Mouse (Mus musculus): ENCODE data around the gene Clec16a. TPM values are rescaled to one million over a fixed set of nuclear protein-coding genes. Genes with fewer than 3 reads are reported as not detected.

The Clec16a gene
- polyA plus RNA-seq, 1 experiment from 2014 or later = 31.5 TPM

DNA sequence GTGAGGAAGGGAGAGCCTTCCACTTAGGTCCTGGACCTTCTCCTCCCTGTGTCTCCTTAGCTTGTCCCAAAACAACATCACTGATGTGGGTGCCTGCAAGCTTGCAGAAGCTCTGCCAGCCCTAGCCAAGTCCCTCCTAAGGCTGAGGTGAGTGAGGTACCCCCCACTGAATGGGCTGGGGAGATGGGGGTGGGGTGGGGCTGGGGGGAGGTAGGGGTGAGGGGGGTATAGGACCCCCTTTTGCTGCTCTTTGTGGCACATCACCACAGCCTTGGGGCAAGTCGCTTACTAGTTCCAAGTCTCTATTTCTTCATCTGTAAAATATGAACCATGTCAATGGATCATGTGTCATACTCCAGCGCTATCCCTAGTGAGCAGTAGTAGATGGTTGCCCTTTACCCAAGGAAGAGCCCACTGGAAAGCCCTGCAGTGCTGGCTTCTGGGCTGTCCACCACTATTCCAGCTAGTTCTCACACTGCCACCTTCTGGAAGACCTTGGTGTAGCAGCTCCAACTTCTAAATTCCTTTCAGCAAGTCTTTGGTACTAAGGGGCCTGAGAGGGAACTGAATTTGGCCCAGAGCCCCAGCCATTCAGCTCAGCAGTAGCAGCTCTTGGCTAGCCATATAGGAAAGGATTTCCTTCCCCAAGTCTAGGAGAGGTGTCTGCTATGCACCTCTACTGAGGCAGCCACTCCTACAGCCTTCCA is 24.1 kb upstream of the Clec16a start:
- H3K4me2 ChIP-seq = no peak overlapping the region
- no peak overlapping the region for H3K27ac ChIP-seq
- no peak overlapping the region for H3K9ac ChIP-seq
- H3K4me3 ChIP-seq (replicated peaks) = no peak overlapping the region
- H3K9me3 ChIP-seq = no peaks in the 10 kb centered on the region
- WGBS = 42% methylated on average over 2 of the region's 2 CpGs
- 0 out of 2 replicates have a peak, but pooled peaks have one; percentile 37 for ATAC-seq (ENCODE audit: insufficient read depth, low FRiP score, low read depth)
- H3K36me3 ChIP-seq = no peaks in the 10 kb centered on the region
- no peaks in the 10 kb centered on the region for H3K27me3 ChIP-seq (replicated peaks)
- no peaks in the 10 kb centered on the region for H3K4me1 ChIP-seq

- Histone ChIP-seq H3K4me3 (replicated peaks) (no peak overlapping the region), H3K27me3 (replicated peaks) (no peaks in the 10 kb centered on the region), H3K4me2 (no peak overlapping the region), H3K9ac (no peak overlapping the region), H3K4me1 (no peaks in the 10 kb centered on the region), H3K36me3 (no peaks in the 10 kb centered on the region), H3K9me3 (no peaks in the 10 kb centered on the region), H3K27ac (no peak overlapping the region)
- ATAC-seq (ENCODE audit: insufficient read depth, low FRiP score, low read depth) = no peak
- WGBS = 90% methylated on average over 1 of the region's 1 CpGs
Observed at GRCm38 (mm10) chr16:10522811-10523210, 22.3 kb upstream of the Clec16a start.

- WGBS = 84% methylated on average over 8 of the region's 8 CpGs
- Histone ChIP-seq H3K27ac (no peak overlapping the region), H3K9ac (no peak overlapping the region), H3K36me3 (no peaks in the 10 kb centered on the region; the same call in 1 of the 2 replicates), H3K4me1 (no peaks in the 10 kb centered on the region), H3K27me3 (replicated peaks) (no peaks in the 10 kb centered on the region), H3K4me2 (no peak overlapping the region), H3K4me3 (replicated peaks) (no peak overlapping the region), H3K9me3 (no peaks in the 10 kb centered on the region)
- ATAC-seq (ENCODE audit: insufficient read depth, low FRiP score, low read depth) = no peak
Observed at GRCm38 (mm10) chr16:10523650-10524049, 21.5 kb upstream of the Clec16a start.

DNA sequence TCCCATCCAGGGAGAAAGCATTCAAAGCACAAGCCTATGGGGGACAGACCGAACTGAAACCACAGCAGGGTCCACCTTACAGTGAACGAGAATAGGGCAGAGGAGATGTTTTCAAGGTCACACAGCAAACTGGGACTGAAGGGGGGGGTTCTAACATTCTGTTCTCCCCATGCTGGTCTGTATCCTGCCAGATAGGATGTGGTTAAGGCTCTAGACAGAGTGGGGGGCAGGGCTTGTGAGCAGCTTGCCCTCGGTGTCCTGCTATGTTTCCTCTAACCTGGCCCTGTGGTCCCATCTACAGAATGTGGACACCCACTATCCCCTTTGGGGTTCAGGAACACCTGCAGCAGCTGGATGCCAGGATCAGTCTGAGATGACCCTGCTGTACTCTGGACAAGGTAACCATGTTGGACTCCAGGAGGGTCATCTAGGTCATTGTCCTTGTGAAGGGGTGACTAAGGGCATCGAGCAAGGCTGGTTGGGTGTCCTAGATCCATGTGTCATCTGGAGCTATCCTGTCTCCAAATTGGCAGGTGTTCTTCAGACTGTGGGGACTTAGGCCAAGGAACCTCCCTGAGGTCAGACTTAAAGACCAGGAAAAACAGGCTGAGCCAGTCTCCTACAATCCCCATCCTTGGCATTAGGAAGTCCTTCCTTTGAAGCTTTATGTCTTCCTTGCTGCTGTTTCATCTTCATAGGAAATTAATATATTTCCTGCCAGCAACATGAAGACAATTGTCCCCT is 20.1 kb upstream of the Clec16a start:
- no peak overlapping the region for H3K27ac ChIP-seq
- no peak for ATAC-seq (ENCODE audit: insufficient read depth, low FRiP score, low read depth)
- 75% methylated on average over 4 of the region's 4 CpGs for WGBS
- H3K27me3 ChIP-seq (replicated peaks) = no peaks in the 10 kb centered on the region
- H3K4me1 ChIP-seq = no peaks in the 10 kb centered on the region
- no peak overlapping the region for H3K9ac ChIP-seq
- H3K4me3 ChIP-seq (replicated peaks) = no peak overlapping the region
- peaks cover 4% of the 10 kb centered on the region; the same call in 1 of the 2 replicates for H3K36me3 ChIP-seq
- H3K9me3 ChIP-seq = no peaks in the 10 kb centered on the region
- no peak overlapping the region for H3K4me2 ChIP-seq

- no peak overlapping the region for H3K9ac ChIP-seq
- H3K27me3 ChIP-seq (replicated peaks) = no peaks in the 10 kb centered on the region
- no peak for ATAC-seq (ENCODE audit: insufficient read depth, low FRiP score, low read depth)
- 48% methylated on average over 2 of the region's 2 CpGs for WGBS
- H3K27ac ChIP-seq = no peak overlapping the region
- no peaks in the 10 kb centered on the region for H3K9me3 ChIP-seq
- no peak overlapping the region for H3K4me3 ChIP-seq (replicated peaks)
- H3K4me2 ChIP-seq = no peak overlapping the region
- no peaks in the 10 kb centered on the region for H3K4me1 ChIP-seq
- H3K36me3 ChIP-seq = peaks cover 10% of the 10 kb centered on the region; the same call in 1 of the 2 replicates
Observed at GRCm38 (mm10) chr16:10525610-10525980, 19.5 kb upstream of the Clec16a start.

DNA sequence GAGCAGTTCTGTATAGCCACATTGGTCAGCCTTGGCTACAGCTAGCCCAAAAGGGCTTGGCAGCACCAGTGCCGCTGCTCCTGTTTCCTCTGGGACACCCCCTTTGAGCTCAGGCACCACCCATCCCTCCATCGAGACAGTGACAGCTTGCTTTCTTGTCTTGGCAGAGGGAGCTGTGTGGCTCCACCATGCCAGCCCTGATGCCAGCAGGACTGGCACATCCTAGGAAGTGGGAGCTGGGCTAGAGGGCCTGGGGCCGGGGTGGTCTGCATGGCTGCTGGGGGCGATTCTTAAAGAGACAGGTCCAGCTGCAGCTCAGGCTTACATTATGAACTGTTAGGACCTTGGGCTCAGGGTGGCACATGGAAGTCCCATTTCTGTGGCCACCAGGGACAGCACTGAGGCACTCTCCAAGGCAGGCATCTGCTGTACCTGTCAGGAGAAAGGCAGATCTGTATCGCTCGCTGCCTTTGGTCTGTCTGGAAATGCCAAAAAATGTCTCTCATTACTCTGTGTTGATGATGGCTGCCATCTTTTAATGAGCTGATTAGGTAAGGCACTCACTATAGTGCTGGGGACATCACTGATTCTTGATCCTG is 18.0 kb upstream of the Clec16a start:
- Histone ChIP-seq H3K4me2 (no peak overlapping the region), H3K4me1 (no peaks in the 10 kb centered on the region), H3K27ac (no peak overlapping the region), H3K36me3 (peaks cover 10% of the 10 kb centered on the region; the same call in 1 of the 2 replicates), H3K9ac (no peak overlapping the region), H3K27me3 (replicated peaks) (no peaks in the 10 kb centered on the region), H3K4me3 (replicated peaks) (no peak overlapping the region), H3K9me3 (no peaks in the 10 kb centered on the region)
- ATAC-seq (ENCODE audit: insufficient read depth, low FRiP score, low read depth) = no peak
- WGBS = 72% methylated on average over 6 of the region's 6 CpGs

DNA sequence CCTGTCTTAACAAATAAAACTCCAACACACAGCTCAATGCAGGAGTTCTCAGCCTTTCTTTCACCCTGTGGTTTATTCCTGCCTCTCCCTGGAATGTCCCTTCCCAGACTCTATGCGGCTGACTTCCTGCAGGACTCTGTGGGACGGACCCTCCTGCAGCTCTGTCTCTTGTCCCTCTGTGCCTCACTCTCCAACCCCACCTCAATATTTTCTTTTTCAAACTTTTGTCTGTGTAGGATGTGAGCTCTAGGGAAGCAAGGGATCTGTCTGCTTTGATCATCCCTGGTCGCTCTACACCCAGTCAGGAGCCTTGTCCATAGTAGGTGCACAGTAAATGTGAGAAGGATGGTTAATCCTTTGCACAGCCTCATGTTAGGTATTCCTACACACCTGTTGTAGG is 16.8 kb upstream of the Clec16a start:
- Histone ChIP-seq H3K9ac (no peak overlapping the region), H3K27ac (no peak overlapping the region), H3K4me1 (no peaks in the 10 kb centered on the region), H3K4me2 (no peak overlapping the region), H3K9me3 (no peaks in the 10 kb centered on the region), H3K4me3 (replicated peaks) (no peak overlapping the region), H3K27me3 (replicated peaks) (no peaks in the 10 kb centered on the region), H3K36me3 (peaks cover 10% of the 10 kb centered on the region; the same call in 1 of the 2 replicates)
- no peak for ATAC-seq (ENCODE audit: insufficient read depth, low FRiP score, low read depth)
- 83% methylated on average over 3 of the region's 3 CpGs for WGBS

DNA sequence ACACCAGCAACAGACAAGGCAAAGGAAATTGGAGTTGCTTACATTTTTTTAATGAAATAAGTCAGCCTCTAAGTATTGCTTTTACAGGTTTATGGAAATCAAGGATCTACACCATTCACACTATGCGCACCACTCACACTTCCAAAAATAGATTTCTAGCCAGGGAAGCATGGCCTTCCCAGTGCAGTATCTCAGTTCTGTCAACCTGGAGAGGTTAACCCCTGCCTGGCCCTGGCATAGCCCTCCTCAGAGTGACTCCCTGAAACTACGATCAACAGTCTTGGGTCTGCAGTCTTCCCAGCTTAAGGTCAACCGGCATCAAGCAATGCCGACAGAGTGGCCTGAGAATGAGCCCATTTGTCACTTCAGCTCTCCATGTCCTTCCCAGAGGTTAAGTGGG is 15.0 kb upstream of the Clec16a start:
- no peak for ATAC-seq (ENCODE audit: insufficient read depth, low FRiP score, low read depth)
- no peak overlapping the region for H3K4me2 ChIP-seq
- H3K9ac ChIP-seq = no peak overlapping the region
- no peaks in the 10 kb centered on the region for H3K9me3 ChIP-seq
- H3K4me1 ChIP-seq = no peaks in the 10 kb centered on the region
- H3K36me3 ChIP-seq = peaks cover 10% of the 10 kb centered on the region; the same call in 1 of the 2 replicates
- no peak overlapping the region for H3K27ac ChIP-seq
- H3K4me3 ChIP-seq (replicated peaks) = no peak overlapping the region
- H3K27me3 ChIP-seq (replicated peaks) = no peaks in the 10 kb centered on the region
- 76% methylated on average over 4 of the region's 4 CpGs for WGBS

- H3K4me1 ChIP-seq = no peaks in the 10 kb centered on the region
- ATAC-seq (ENCODE audit: insufficient read depth, low FRiP score, low read depth) = no peak
- H3K4me2 ChIP-seq = no peak overlapping the region
- H3K9ac ChIP-seq = no peak overlapping the region
- 88% methylated on average over 4 of the region's 4 CpGs for WGBS
- H3K36me3 ChIP-seq = peaks cover 13% of the 10 kb centered on the region; the same call in 1 of the 2 replicates
- no peak overlapping the region for H3K27ac ChIP-seq
- H3K27me3 ChIP-seq (replicated peaks) = no peaks in the 10 kb centered on the region
- no peaks in the 10 kb centered on the region for H3K9me3 ChIP-seq
- no peak overlapping the region for H3K4me3 ChIP-seq (replicated peaks)
Observed at GRCm38 (mm10) chr16:10533781-10534180, 11.4 kb upstream of the Clec16a start.

- Histone ChIP-seq H3K27me3 (replicated peaks) (no peaks in the 10 kb centered on the region), H3K4me2 (no peak overlapping the region), H3K36me3 (0 out of 2 replicates have a peak, but pooled peaks cover 11% of the 10 kb centered on the region), H3K4me3 (replicated peaks) (no peak overlapping the region), H3K4me1 (0 out of 2 replicates have a peak, but pooled peaks cover 2% of the 10 kb centered on the region), H3K9ac (no peak overlapping the region), H3K27ac (no peak overlapping the region), H3K9me3 (no peaks in the 10 kb centered on the region)
- no peak for ATAC-seq (ENCODE audit: insufficient read depth, low FRiP score, low read depth)
- 77% methylated on average over 7 of the region's 7 CpGs for WGBS
Observed at GRCm38 (mm10) chr16:10534567-10534966, 10.6 kb upstream of the Clec16a start.

GRCm38 (mm10) chr16:10536323-10536722 is 8.8 kb upstream of the Clec16a start:
- 68% methylated on average over 5 of the region's 5 CpGs for WGBS
- H3K4me1 ChIP-seq = peaks cover 19% of the 10 kb centered on the region
- H3K27me3 ChIP-seq (replicated peaks) = no peaks in the 10 kb centered on the region
- no peak overlapping the region for H3K9ac ChIP-seq
- no peak for ATAC-seq (ENCODE audit: insufficient read depth, low FRiP score, low read depth)
- no peak overlapping the region for H3K4me2 ChIP-seq
- H3K36me3 ChIP-seq = 0 out of 2 replicates have a peak, but pooled peaks cover 4% of the 10 kb centered on the region
- H3K9me3 ChIP-seq = no peaks in the 10 kb centered on the region
- no peak overlapping the region for H3K4me3 ChIP-seq (replicated peaks)
- no peak overlapping the region for H3K27ac ChIP-seq

GRCm38 (mm10) chr16:10536961-10537360 is 8.2 kb upstream of the Clec16a start:
- H3K9ac ChIP-seq = no peak overlapping the region
- peaks cover 21% of the 10 kb centered on the region for H3K4me1 ChIP-seq
- H3K9me3 ChIP-seq = no peaks in the 10 kb centered on the region
- 69% methylated on average over 3 of the region's 3 CpGs for WGBS
- H3K27ac ChIP-seq = no peak overlapping the region
- H3K4me2 ChIP-seq = no peak overlapping the region
- no peak overlapping the region for H3K4me3 ChIP-seq (replicated peaks)
- 0 out of 2 replicates have a peak, but pooled peaks cover 4% of the 10 kb centered on the region for H3K36me3 ChIP-seq
- ATAC-seq (ENCODE audit: insufficient read depth, low FRiP score, low read depth) = no peak
- H3K27me3 ChIP-seq (replicated peaks) = no peaks in the 10 kb centered on the region

Measured in stomach, embryonic 15.5 days (tissue).